Mouse (Mus musculus) liver, embryonic 16.5 days (tissue): ENCODE results near the gene Tcam1. TPM values are rescaled to one million over a fixed set of nuclear protein-coding genes. Genes with fewer than 3 reads are reported as not detected.
A peak's percentile ranks its signal among the peaks of the same experiment; 100 is the strongest.

Source experiments
- ATAC-seq: fragments of 200-750 bp; cut with Nextera tagmentation; 2 replicates; pipeline ENCODE4 v1.8.0; 2017; ENCODE audit warnings: low read depth, mild to moderate bottlenecking, moderate number of reproducible peaks, moderate library complexity
- H3K27ac ChIP-seq: fragments of 300-500 bp; sonication (generic); 2 replicates; pipeline ENCODE4 v1.5.1; 2014; ENCODE audit warnings: mild to moderate bottlenecking, low read length
- H3K27me3 ChIP-seq: fragments of 300-500 bp; sonication (generic); 2 replicates; pipeline ENCODE4 v1.6.1; 2014; ENCODE audit warnings: low read depth, low read length, mixed read lengths; ENCODE audit not compliant: control insufficient read depth, insufficient read depth
- H3K36me3 ChIP-seq: fragments of 300-500 bp; sonication (generic); 2 replicates; pipeline ENCODE4 v1.6.1; 2014; ENCODE audit warnings: mild to moderate bottlenecking; ENCODE audit not compliant: control insufficient read depth, insufficient read depth
- H3K4me1 ChIP-seq: fragments of 300-500 bp; sonication (generic); 2 replicates; pipeline ENCODE4 v1.6.1; 2014; ENCODE audit warnings: low read depth, low read length, mixed read lengths; ENCODE audit not compliant: control insufficient read depth
- H3K4me2 ChIP-seq: fragments of 300-500 bp; sonication (generic); 2 replicates; pipeline ENCODE4 v1.6.1; 2014; ENCODE audit warnings: low read depth, low read length, mixed read lengths
- H3K4me3 ChIP-seq: fragments of 300-500 bp; sonication (generic); 2 replicates; pipeline ENCODE4 v1.5.1; 2014; ENCODE audit warnings: low read depth, mild to moderate bottlenecking, low read length
- H3K9ac ChIP-seq: fragments of 300-500 bp; sonication (generic); 2 replicates; pipeline ENCODE4 v1.6.1; 2014; ENCODE audit warnings: low read depth, low read length
- H3K9me3 ChIP-seq: fragments of 300-500 bp; sonication (generic); replicated peaks from 2 replicates; pipeline ENCODE4 v1.6.1; 2016; ENCODE audit warnings: low read length; ENCODE audit not compliant: control insufficient read depth
- WGBS: fragments of 180-500 bp; shearing (Covaris S2); extraction: QIAGEN DNeasy Blood & Tissue Kit; methylation state at CpG from one replicate; pipeline ENCODE4 v1.1.7; 2014; ENCODE audit not compliant: insufficient replicate concordance; 5-methylcytosine and 5-hydroxymethylcytosine counted together
- polyA plus RNA-seq: library from polyadenylated mRNA; unstranded; fragments of >200 nt; fragmentation: Nextera tagmentation; extraction: Ambion mirVana; gene quantifications from 2 replicates; pipeline ENCODE4 v1.2.1, GENCODE M21; 2015

Gene Tcam1
- polyA plus RNA-seq, 1 experiment from 2014 or later: 0.13 TPM

DNA sequence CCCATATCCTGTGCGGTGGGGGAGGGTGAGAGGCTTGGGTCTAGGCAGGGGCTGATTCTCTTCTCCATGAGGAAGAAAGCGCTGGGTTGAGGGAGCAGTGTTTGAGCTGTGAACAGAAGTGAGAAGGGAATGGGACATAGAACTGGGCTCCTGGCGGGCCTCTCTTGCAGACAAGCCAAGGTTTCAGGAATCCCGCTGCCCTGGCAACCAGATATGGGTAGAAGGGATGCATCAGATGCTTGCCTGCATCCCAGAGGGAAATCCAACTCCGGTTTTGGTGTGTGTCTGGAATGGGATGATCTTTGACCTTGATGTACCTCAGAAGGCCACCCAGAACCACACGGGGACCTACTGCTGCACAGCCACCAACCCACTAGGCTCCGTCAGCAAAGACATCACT, 9.7 kb downstream of the Tcam1 start:
- H3K36me3 ChIP-seq: no peaks in the 10 kb centered on the region
- WGBS: 73% methylated on average over 7 of the region's 7 CpGs
- no peak overlapping the region for H3K27ac ChIP-seq
- no peak overlapping the region for H3K4me3 ChIP-seq
- H3K4me2 ChIP-seq: no peak overlapping the region
- no peaks in the 10 kb centered on the region for H3K9me3 ChIP-seq
- H3K27me3 ChIP-seq: no peaks in the 10 kb centered on the region
- H3K9ac ChIP-seq: no peak overlapping the region
- H3K4me1 ChIP-seq: no peaks in the 10 kb centered on the region
- no peak for ATAC-seq

DNA sequence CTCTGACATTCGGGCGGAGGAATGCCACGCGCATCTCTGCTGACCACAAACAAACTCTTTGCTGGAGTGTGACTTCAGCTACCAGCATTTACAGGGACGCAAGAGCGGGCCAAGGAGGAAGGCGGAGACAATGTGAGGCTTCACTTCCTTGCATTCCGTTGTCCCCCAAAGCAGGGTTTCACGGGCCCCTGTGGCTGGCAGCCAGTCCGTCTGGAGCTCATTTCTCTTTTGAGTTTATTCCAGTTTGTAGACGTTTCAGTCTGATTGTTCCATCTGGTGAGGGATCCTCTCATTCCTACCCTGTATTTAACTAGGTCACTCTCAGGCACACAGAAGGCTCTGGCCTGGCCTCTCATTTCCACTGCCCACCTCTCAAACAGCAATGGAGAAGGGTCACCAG, 10.5 kb downstream of the Tcam1 start:
- no peak for ATAC-seq
- Histone ChIP-seq H3K4me1 (no peaks in the 10 kb centered on the region), H3K4me2 (no peak overlapping the region), H3K27ac (no peak overlapping the region), H3K4me3 (no peak overlapping the region), H3K36me3 (no peaks in the 10 kb centered on the region), H3K9me3 (no peaks in the 10 kb centered on the region), H3K9ac (no peak overlapping the region), H3K27me3 (no peaks in the 10 kb centered on the region)
- WGBS: 57% methylated on average over 11 of the region's 11 CpGs

DNA sequence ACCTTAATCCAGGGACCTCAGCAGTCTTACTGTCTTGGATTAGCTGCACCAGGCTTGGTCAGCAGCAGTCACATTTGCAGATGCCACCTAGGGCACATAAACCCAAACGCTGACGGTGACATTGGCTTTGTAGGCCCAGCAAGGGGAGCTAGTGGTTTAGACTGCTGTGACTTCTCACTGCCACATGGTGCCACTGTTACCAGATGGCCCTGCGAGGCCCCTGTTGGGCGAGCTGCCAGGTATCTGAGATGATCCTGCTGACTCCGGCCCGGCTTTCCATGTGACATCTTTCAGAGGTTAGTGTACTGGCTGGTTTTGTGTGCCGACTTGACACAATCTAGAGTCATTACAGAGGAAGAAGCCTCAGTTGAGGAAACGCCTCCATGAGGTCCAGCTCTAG, 12.9 kb downstream of the Tcam1 start:
- 60% methylated on average over 8 of the region's 8 CpGs for WGBS
- no peak for ATAC-seq

DNA sequence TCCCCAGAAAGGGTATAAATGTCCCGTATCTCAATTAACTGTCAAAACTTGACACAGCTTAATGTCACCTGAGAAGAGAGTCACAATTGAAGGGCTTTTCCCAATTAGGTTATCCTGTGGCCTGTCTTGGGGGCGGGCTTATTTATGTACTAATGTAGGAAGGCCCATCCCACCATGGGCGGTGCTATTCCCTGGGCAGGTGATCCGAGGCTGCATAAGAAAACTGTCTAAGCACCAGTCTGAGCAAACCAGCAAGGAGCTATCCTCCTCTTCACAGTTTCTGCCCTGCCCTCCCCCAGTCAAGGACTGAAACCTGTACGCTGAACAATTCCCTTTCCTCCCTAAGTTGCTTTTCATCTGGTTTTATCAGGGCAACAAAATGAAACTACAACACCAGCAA, 13.9 kb downstream of the Tcam1 start:
- Histone ChIP-seq H3K9ac (no peak overlapping the region), H3K9me3 (no peaks in the 10 kb centered on the region), H3K27me3 (no peaks in the 10 kb centered on the region), H3K4me2 (no peak overlapping the region), H3K27ac (no peak overlapping the region), H3K4me1 (no peaks in the 10 kb centered on the region), H3K4me3 (no peak overlapping the region), H3K36me3 (no peaks in the 10 kb centered on the region)
- WGBS: 74% methylated on average over 5 of the region's 5 CpGs
- ATAC-seq: no peak

More for the DNA sequence above, 12.9 kb downstream of the Tcam1 start:
- no peaks in the 10 kb centered on the region for H3K9me3 ChIP-seq
- no peak overlapping the region for H3K9ac ChIP-seq
- H3K27ac ChIP-seq: no peak overlapping the region
- no peaks in the 10 kb centered on the region for H3K4me1 ChIP-seq
- no peaks in the 10 kb centered on the region for H3K27me3 ChIP-seq
- H3K4me2 ChIP-seq: no peak overlapping the region
- no peak overlapping the region for H3K4me3 ChIP-seq
- H3K36me3 ChIP-seq: no peaks in the 10 kb centered on the region

DNA sequence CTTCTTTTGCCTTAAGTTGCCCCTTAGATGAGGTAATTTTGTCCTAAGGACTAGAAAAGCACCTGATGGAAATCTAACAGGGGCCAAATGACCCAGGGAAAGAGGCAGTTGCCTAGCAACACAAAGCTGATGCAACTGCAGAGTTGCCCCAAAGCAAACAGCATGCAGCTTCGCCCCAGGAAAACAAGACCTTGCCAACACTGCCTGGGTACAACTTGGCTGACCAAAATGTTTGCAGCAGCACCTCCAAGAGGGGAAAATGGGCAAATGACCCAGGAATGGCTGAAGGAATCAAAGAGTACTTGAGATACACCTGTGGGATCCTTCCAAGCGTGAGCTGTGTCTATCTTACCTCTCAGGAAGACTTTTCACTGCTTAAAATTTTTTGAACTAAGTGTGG, 15.4 kb downstream of the Tcam1 start:
- no peaks in the 10 kb centered on the region for H3K27me3 ChIP-seq
- H3K36me3 ChIP-seq: no peaks in the 10 kb centered on the region
- no peak overlapping the region for H3K9ac ChIP-seq
- H3K4me1 ChIP-seq: no peaks in the 10 kb centered on the region
- no peak overlapping the region for H3K27ac ChIP-seq
- H3K4me3 ChIP-seq: no peak overlapping the region
- H3K4me2 ChIP-seq: no peak overlapping the region
- no peaks in the 10 kb centered on the region for H3K9me3 ChIP-seq
- no peak for ATAC-seq
- 60% methylated on average over 2 of the region's 2 CpGs for WGBS

DNA sequence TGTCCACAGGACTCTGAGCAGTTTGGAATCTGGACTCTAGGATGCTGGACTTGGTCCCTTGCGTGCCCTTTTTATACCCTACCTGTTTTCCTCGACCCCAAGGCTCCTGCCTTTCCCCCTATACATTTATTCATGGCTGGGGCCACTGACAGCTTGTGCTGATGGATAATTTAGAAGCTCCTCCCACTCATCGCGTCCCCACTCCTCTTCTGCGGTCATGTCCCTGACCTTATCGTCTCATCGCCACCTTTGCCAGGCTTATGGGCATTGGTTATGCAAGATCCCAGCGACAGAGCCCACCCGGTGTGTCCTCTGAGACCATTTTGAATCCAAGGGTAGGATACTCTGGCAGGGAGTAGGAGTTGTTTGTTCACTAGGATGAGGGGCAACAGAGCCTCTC, 25.3 kb downstream of the Tcam1 start, which contains the start of gene Gh:
Gh (minus strand) TSS at position 101 of the 400 bp plus-strand sequence.
- Histone ChIP-seq H3K27ac (no peak within 1 kb of the TSS), H3K36me3 (no peaks in the 10 kb centered on the region), H3K27me3 (no peaks in the 10 kb centered on the region), H3K9me3 (no peaks in the 10 kb centered on the region), H3K4me1 (no peaks in the 10 kb centered on the region), H3K9ac (no peak within 1 kb of the TSS), H3K4me3 (no peak within 1 kb of the TSS), H3K4me2 (no peak within 1 kb of the TSS)
- 62% methylated on average over 9 of the region's 9 CpGs for WGBS
- no peak for ATAC-seq

DNA sequence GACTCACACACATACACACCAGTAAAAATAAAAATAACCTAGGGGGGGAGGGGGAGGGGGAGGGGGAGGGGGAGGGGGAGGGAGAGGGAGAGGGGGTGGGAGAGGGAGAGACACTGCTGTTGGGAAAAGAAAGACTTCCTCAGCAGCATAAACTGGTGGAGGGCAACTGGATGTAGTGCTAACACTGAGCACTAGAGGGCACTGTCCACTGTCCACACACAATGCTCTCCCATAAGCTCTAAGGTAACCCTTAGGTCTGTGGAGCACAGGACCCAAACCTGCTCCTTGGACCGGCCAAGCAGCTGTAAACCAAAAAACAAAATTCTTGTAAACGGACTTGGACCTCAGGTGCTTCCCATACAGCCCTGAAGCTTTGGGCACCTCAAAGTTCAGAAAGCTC, 26.2 kb downstream of the Tcam1 start:
- ATAC-seq: 0 out of 2 replicates have a peak, but pooled peaks have one; percentile 27
- Histone ChIP-seq H3K9ac (no peak overlapping the region), H3K4me2 (no peak overlapping the region), H3K27ac (no peak overlapping the region), H3K4me3 (no peak overlapping the region), H3K4me1 (no peaks in the 10 kb centered on the region), H3K27me3 (no peaks in the 10 kb centered on the region), H3K36me3 (no peaks in the 10 kb centered on the region), H3K9me3 (no peaks in the 10 kb centered on the region)
- WGBS: 11% methylated on average over 2 of the region's 2 CpGs

DNA sequence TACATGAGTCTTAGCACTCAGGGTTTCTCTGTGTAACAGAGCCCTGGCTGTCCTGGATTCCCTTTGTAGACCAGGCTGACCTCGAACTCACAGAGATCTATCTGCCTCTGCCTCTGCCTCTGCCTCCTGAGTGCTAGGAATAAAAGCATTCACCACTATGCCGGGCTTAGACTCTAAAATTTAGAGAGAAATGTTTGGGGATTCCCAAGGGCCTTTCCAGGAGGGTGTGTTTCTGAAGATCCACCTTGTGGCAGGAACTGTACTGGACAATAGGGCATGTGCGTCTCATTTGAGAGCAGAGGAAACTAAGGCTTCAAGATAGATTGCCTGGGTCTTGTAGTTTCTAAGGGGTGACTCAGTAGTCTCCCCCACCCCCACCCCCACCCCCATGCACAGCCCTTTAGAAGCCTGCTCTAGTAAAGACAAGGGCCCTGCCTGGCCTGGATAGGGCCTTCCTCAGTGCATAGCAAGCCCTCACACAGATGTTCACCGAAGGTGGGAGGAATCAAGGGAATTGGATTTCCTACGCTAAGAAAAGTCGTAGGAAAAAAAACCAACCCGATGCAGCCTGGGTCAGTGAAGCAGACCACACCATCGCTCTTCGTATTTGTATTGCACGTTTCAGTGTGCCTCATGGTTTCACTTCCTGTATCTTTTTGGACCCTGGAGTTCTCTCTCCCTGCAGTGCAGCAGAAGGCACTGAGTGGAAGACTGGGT, 29.0 kb downstream of the Tcam1 start:
- Histone ChIP-seq H3K9ac (no peak overlapping the region), H3K9me3 (no peaks in the 10 kb centered on the region), H3K27ac (peak overlapping the region; percentile 4; the same call in 1 of the 2 replicates), H3K4me1 (no peaks in the 10 kb centered on the region), H3K36me3 (no peaks in the 10 kb centered on the region), H3K4me2 (no peak overlapping the region), H3K4me3 (no peak overlapping the region), H3K27me3 (no peaks in the 10 kb centered on the region)
- no peak for ATAC-seq
- WGBS: 59% methylated on average over 10 of the region's 10 CpGs

DNA sequence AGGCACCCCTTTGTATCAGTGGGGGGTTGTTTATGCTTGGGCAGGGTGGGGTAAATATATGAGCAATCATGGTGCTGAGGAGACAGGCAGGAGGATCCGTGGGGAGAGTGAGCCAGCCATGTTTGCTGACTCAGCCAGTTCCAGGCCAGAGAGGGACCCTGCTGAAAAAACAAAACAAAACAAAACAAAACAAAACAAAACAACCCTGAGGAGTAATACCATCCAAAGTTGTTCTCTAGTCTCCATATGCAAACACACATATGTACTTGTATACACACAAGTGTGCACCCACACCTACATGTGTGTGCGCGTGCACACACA, 29.6 kb downstream of the Tcam1 start:
- no peaks in the 10 kb centered on the region for H3K9me3 ChIP-seq
- no peak overlapping the region for H3K27ac ChIP-seq
- no peaks in the 10 kb centered on the region for H3K27me3 ChIP-seq
- WGBS: 81% methylated on average over 3 of the region's 3 CpGs
- no peak for ATAC-seq
- H3K4me3 ChIP-seq: no peak overlapping the region
- H3K9ac ChIP-seq: no peak overlapping the region
- no peak overlapping the region for H3K4me2 ChIP-seq
- H3K36me3 ChIP-seq: no peaks in the 10 kb centered on the region
- no peaks in the 10 kb centered on the region for H3K4me1 ChIP-seq
